Mouse (Mus musculus) myocyte (in vitro differentiated cells): ENCODE measurements around the gene Chek2. TPM values are rescaled to one million over a fixed set of nuclear protein-coding genes. Genes with fewer than 3 reads are reported as not detected.

ENCODE experiments used
- H3K27me3 ChIP-seq: one replicate; pipeline ENCODE4 v1.6.1; 2011; ENCODE audit not compliant: control insufficient read depth, insufficient read depth, insufficient read length
- H3K36me3 ChIP-seq: one replicate; pipeline ENCODE4 v1.6.1; 2011; ENCODE audit not compliant: control insufficient read depth, insufficient read depth
- H3K4me2 ChIP-seq: one replicate; pipeline ENCODE4 v1.6.1; 2011; ENCODE audit warnings: low read depth, control low read depth
- H3K4me3 ChIP-seq: one replicate; pipeline ENCODE4 v1.5.1; 2011; ENCODE audit warnings: mild to moderate bottlenecking, control low read depth, moderate library complexity
- H3K79me2 ChIP-seq: one replicate; pipeline ENCODE4 v1.6.1; 2011; ENCODE audit not compliant: control insufficient read depth, insufficient read depth
- H3ac ChIP-seq: one replicate; pipeline ENCODE4 v1.6.1; 2011; ENCODE audit not compliant: control insufficient read depth, insufficient read length
- CEBPB ChIP-seq: IDR thresholded peaks from 2 replicates; pipeline ENCODE4 v1.6.1; 2011; ENCODE audit warnings: mild to moderate bottlenecking, moderate library complexity; ENCODE audit not compliant: poor library complexity, insufficient read depth, severe bottlenecking
- E2F4 ChIP-seq: IDR thresholded peaks from one replicate; pipeline ENCODE4 v1.6.1; 2011; ENCODE audit warnings: mild to moderate bottlenecking, control low read depth, moderate library complexity; ENCODE audit not compliant: insufficient read depth
- MAX ChIP-seq: IDR thresholded peaks from one replicate; pipeline ENCODE4 v1.6.1; 2011; ENCODE audit warnings: low read depth, mild to moderate bottlenecking, control low read depth
- MYOD1 ChIP-seq, 3 experiments: IDR thresholded peaks; one replicate each; pipeline ENCODE4 v1.6.1; 2011; ENCODE audit warnings: control low read depth in 2 of 3, low read depth in 2 of 3, mild to moderate bottlenecking in 2 of 3, moderate library complexity in 1 of 3; ENCODE audit not compliant: insufficient read length in 2 of 3, control insufficient read depth in 1 of 3
- MYOG ChIP-seq, 3 experiments: IDR thresholded peaks; one replicate each; pipeline ENCODE4 v1.6.1; 2011; ENCODE audit warnings: control low read depth in 2 of 3, low read depth in 2 of 3, mild to moderate bottlenecking in 2 of 3; ENCODE audit not compliant: insufficient read length in 2 of 3, control insufficient read depth in 1 of 3, insufficient read depth in 1 of 3
- POLR2A ChIP-seq: IDR thresholded peaks from one replicate; pipeline ENCODE4 v1.6.1; 2011; ENCODE audit warnings: low read depth, mild to moderate bottlenecking, control low read depth, moderate library complexity; ENCODE audit not compliant: insufficient read length
- POLR2AphosphoS2 ChIP-seq: IDR thresholded peaks from one replicate; pipeline ENCODE4 v1.6.1; 2011; ENCODE audit warnings: low read depth, control low read depth; ENCODE audit not compliant: insufficient read length
- REST ChIP-seq: IDR thresholded peaks from one replicate; pipeline ENCODE4 v1.6.1; 2011; ENCODE audit warnings: mild to moderate bottlenecking, control low read depth, moderate library complexity; ENCODE audit not compliant: insufficient read depth, insufficient read length
- SRF ChIP-seq: IDR thresholded peaks from one replicate; pipeline ENCODE4 v1.6.1; 2011; ENCODE audit warnings: low read depth; ENCODE audit not compliant: control insufficient read depth, insufficient read length
- TCF12 ChIP-seq: IDR thresholded peaks from one replicate; pipeline ENCODE4 v1.6.1; 2011; ENCODE audit warnings: mild to moderate bottlenecking, control low read depth; ENCODE audit not compliant: poor library complexity, insufficient read depth, severe bottlenecking
- TCF3 ChIP-seq: IDR thresholded peaks from one replicate; pipeline ENCODE4 v1.6.1; 2011; ENCODE audit warnings: low read depth, control low read depth; ENCODE audit not compliant: insufficient read length
- USF1 ChIP-seq: IDR thresholded peaks from one replicate; pipeline ENCODE4 v1.6.1; 2011; ENCODE audit warnings: low read depth, mild to moderate bottlenecking, control low read depth, moderate library complexity
- polyA plus RNA-seq: library from polyadenylated mRNA; unstranded; fragments of >200 nt; fragmentation: generic; extraction: Trizol; gene quantifications from one replicate; pipeline ENCODE4 v1.2.1, GENCODE M21; 2012; ENCODE audit warnings: missing spikeins

Chek2 gene
- polyA plus RNA-seq, 1 experiment: 6.2 TPM

- H3K36me3 ChIP-seq: no peaks in the 10 kb centered on the region
Measured at GRCm38 (mm10) chr5:110802809-110803208, 37.0 kb upstream of the Chek2 start.

DNA sequence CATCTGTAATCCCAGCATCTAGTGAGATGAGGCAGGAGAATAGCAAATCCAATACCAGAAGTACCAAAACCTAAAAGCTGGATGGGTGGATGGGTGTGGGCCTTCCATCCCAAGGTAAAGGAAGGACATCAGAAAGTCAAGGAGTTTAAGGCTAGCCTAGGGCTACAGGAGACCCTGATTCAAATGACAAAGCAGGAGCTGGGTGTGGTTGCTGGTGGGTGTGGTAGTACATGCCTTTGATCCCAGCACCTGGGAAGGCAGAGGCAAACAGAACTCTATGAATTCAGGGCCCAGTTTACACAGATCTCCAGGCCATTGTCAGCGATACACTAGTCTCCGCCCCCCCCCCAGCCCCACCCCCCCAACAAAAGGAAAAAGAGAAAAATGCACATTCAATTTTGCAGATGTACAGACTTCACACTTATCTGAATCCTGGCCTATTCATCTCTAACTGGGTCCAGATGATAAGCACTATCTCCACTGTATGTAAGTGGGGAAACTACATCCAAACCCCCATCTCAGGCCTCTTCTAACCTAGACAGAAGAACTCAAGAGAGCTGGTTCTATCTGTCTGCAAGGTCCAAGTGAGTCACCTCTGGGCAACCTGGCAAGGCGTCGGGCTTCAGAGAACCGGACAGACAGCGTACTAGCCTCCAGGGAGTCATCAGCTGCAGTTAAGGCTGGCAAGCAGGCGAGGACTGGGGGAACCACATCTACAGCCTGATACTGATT is 35.6 kb upstream of the Chek2 start:
- Histone ChIP-seq H3K4me2 (no peak overlapping the region), H3K4me3 (no peak overlapping the region), H3K36me3 (no peaks in the 10 kb centered on the region), H3K27me3 (no peaks in the 10 kb centered on the region), H3K79me2 (peaks cover 28% of the 10 kb centered on the region), H3ac (no peak overlapping the region)
- no peak for TF ChIP-seq POLR2A
- no peak for TF ChIP-seq MAX
- TF ChIP-seq MYOD1 (IDR thresholded peaks at IDR 0.05; ENCODE audit: control insufficient read depth in 1 of 3, insufficient read length in 2 of 3, low read depth in 2 of 3): no peak
- no peak for TF ChIP-seq MYOG (IDR thresholded peaks at IDR 0.05; ENCODE audit: control insufficient read depth in 1 of 3, insufficient read depth in 1 of 3, insufficient read length in 2 of 3, low read depth in 2 of 3)
- TF ChIP-seq SRF: no peak
- TF ChIP-seq CEBPB: no peak

More at GRCm38 (mm10) chr5:110802809-110803208, 37.0 kb upstream of the Chek2 start:
- TF ChIP-seq E2F4 (no peak), TCF3 (no peak), MYOD1 (IDR thresholded peaks at IDR 0.05; ENCODE audit: control insufficient read depth in 1 of 3, insufficient read length in 2 of 3, low read depth in 2 of 3) (no peak), CEBPB (no peak), MAX (no peak), TCF12 (no peak), POLR2AphosphoS2 (no peak), MYOG (IDR thresholded peaks at IDR 0.05; ENCODE audit: control insufficient read depth in 1 of 3, insufficient read depth in 1 of 3, insufficient read length in 2 of 3, low read depth in 2 of 3) (no peak), SRF (no peak), POLR2A (no peak), USF1 (no peak), REST (no peak)
- H3ac ChIP-seq: no peak overlapping the region
- no peak overlapping the region for H3K4me2 ChIP-seq
- peaks cover 22% of the 10 kb centered on the region for H3K79me2 ChIP-seq
- H3K4me3 ChIP-seq: no peak overlapping the region
- H3K27me3 ChIP-seq: no peaks in the 10 kb centered on the region

- Histone ChIP-seq H3K36me3 (no peaks in the 10 kb centered on the region), H3K4me2 (peak overlapping the region; percentile 4), H3K27me3 (no peaks in the 10 kb centered on the region), H3K4me3 (no peak overlapping the region), H3K79me2 (peaks cover 30% of the 10 kb centered on the region), H3ac (no peak overlapping the region)
- TF ChIP-seq MYOG (IDR thresholded peaks at IDR 0.05; ENCODE audit: control insufficient read depth in 1 of 3, insufficient read depth in 1 of 3, insufficient read length in 2 of 3, low read depth in 2 of 3): no peak
- no peak for TF ChIP-seq TCF3
- no peak for TF ChIP-seq TCF12
- no peak for TF ChIP-seq MAX
- TF ChIP-seq USF1: no peak
- no peak for TF ChIP-seq REST
- no peak for TF ChIP-seq MYOD1 (IDR thresholded peaks at IDR 0.05; ENCODE audit: control insufficient read depth in 1 of 3, insufficient read length in 2 of 3, low read depth in 2 of 3)
- TF ChIP-seq CEBPB: no peak
- no peak for TF ChIP-seq SRF
- no peak for TF ChIP-seq POLR2AphosphoS2
- TF ChIP-seq POLR2A: no peak
- TF ChIP-seq E2F4: no peak
Measured at GRCm38 (mm10) chr5:110806154-110806553, 33.6 kb upstream of the Chek2 start.

DNA sequence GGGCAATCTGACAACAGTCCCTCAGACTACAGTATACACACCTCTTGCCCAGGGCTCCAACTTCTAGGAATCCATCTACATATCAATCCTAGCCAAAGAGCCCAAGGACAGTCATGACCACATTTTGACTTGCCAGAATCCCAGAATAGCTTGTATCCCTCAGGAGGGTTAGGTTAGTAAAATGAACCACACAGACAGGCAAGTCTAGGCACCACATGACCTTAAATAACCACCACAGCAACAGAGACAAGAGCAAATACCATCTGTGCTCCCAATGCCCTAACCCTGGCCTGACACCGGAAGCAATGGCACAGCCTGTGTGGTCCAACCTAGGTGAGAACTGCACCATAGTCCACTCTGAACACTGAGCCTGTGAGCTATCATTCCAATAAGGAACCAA is 33.1 kb upstream of the Chek2 start:
- H3ac ChIP-seq: no peak overlapping the region
- H3K79me2 ChIP-seq: peaks cover 30% of the 10 kb centered on the region
- TF ChIP-seq E2F4: no peak
- no peak for TF ChIP-seq CEBPB
- no peak for TF ChIP-seq TCF3
- TF ChIP-seq USF1: peak; percentile 48
- peak; percentile 22 for TF ChIP-seq POLR2AphosphoS2
- no peaks in the 10 kb centered on the region for H3K27me3 ChIP-seq
- H3K4me2 ChIP-seq: peak overlapping the region; percentile 100
- H3K36me3 ChIP-seq: no peaks in the 10 kb centered on the region
- H3K4me3 ChIP-seq: no peak overlapping the region

GRCm38 (mm10) chr5:110807453-110807852 is 32.3 kb upstream of the Chek2 start:
- TF ChIP-seq POLR2AphosphoS2 (no peak), CEBPB (no peak), MYOD1 (IDR thresholded peaks at IDR 0.05; ENCODE audit: control insufficient read depth in 1 of 3, insufficient read length in 2 of 3, low read depth in 2 of 3) (no peak), REST (no peak)
- H3K36me3 ChIP-seq: no peaks in the 10 kb centered on the region
- H3K27me3 ChIP-seq: no peaks in the 10 kb centered on the region
- peak overlapping the region; percentile 61 for H3K4me3 ChIP-seq
- H3ac ChIP-seq: no peak overlapping the region
- H3K4me2 ChIP-seq: peak overlapping the region; percentile 100
- H3K79me2 ChIP-seq: peaks cover 30% of the 10 kb centered on the region
